Mouse (Mus musculus): ENCODE measurements around the gene Zfp335. TPM values are rescaled to one million over a fixed set of nuclear protein-coding genes. Genes with fewer than 3 reads are reported as not detected.

Gene Zfp335
- polyA plus RNA-seq, 1 experiment from 2014 or later, result 8.8 TPM

- H3K27ac ChIP-seq (ENCODE audit: low read depth, low read length), result no peak overlapping the region
- no peak overlapping the region for H3K4me2 ChIP-seq (replicated peaks; ENCODE audit: low read depth, low read length)
- WGBS, result 28% methylated on average over 13 of the region's 13 CpGs
- H3K9ac ChIP-seq (ENCODE audit: low read depth, low read length), result no peak overlapping the region
- peak; percentile 69 for DNase-seq (ENCODE audit: low spot score)
- H3K4me1 ChIP-seq (replicated peaks; ENCODE audit: control insufficient read depth, insufficient read depth, low read length), result no peaks in the 10 kb centered on the region; the same call in 1 of the 2 replicates
- no peaks in the 10 kb centered on the region for H3K36me3 ChIP-seq (ENCODE audit: control insufficient read depth, insufficient read depth, low read length)
- no peak overlapping the region for H3K4me3 ChIP-seq (ENCODE audit: low read depth, low read length)
- no peak for ATAC-seq (ENCODE audit: low FRiP score)
- peaks cover 50% of the 10 kb centered on the region for H3K27me3 ChIP-seq (ENCODE audit: control insufficient read depth, insufficient read depth, low read length)
- H3K9me3 ChIP-seq (ENCODE audit: control insufficient read depth, low read length), result no peaks in the 10 kb centered on the region
Observed at GRCm38 (mm10) chr2:164950501-164950900, 38.9 kb upstream of the Zfp335 start.

GRCm38 (mm10) chr2:164948962-164949361, 37.4 kb upstream of the Zfp335 start:
- WGBS, result 5% methylated on average over 25 of the region's 25 CpGs
- Histone ChIP-seq H3K36me3 (ENCODE audit: control insufficient read depth, insufficient read depth, low read length) (no peaks in the 10 kb centered on the region), H3K27me3 (ENCODE audit: control insufficient read depth, insufficient read depth, low read length) (peaks cover 50% of the 10 kb centered on the region), H3K27ac (ENCODE audit: low read depth, low read length) (no peak overlapping the region), H3K4me3 (ENCODE audit: low read depth, low read length) (peak overlapping the region; percentile 22), H3K9me3 (ENCODE audit: control insufficient read depth, low read length) (no peaks in the 10 kb centered on the region), H3K9ac (ENCODE audit: low read depth, low read length) (no peak overlapping the region), H3K4me2 (replicated peaks; ENCODE audit: low read depth, low read length) (no peak overlapping the region; the same call in 1 of the 2 replicates), H3K4me1 (replicated peaks; ENCODE audit: control insufficient read depth, insufficient read depth, low read length) (no peaks in the 10 kb centered on the region; the same call in 1 of the 2 replicates)
- DNase-seq (ENCODE audit: low spot score), result no peak
- no peak for ATAC-seq (ENCODE audit: low FRiP score)

- no peaks in the 10 kb centered on the region; the same call in 1 of the 2 replicates for H3K4me1 ChIP-seq (replicated peaks; ENCODE audit: control insufficient read depth, insufficient read depth, low read length)
- 10% methylated on average over 5 of the region's 7 CpGs for WGBS
Observed at GRCm38 (mm10) chr2:164947930-164948329, 36.4 kb upstream of the Zfp335 start.

GRCm38 (mm10) chr2:164947506-164947905, 35.9 kb upstream of the Zfp335 start:
- Histone ChIP-seq H3K4me2 (replicated peaks; ENCODE audit: low read depth, low read length) (no peak overlapping the region), H3K4me3 (ENCODE audit: low read depth, low read length) (no peak overlapping the region), H3K36me3 (ENCODE audit: control insufficient read depth, insufficient read depth, low read length) (no peaks in the 10 kb centered on the region), H3K9ac (ENCODE audit: low read depth, low read length) (no peak overlapping the region), H3K9me3 (ENCODE audit: control insufficient read depth, low read length) (no peaks in the 10 kb centered on the region), H3K4me1 (replicated peaks; ENCODE audit: control insufficient read depth, insufficient read depth, low read length) (no peaks in the 10 kb centered on the region; the same call in 1 of the 2 replicates), H3K27ac (ENCODE audit: low read depth, low read length) (no peak overlapping the region), H3K27me3 (ENCODE audit: control insufficient read depth, insufficient read depth, low read length) (peaks cover 50% of the 10 kb centered on the region)
- ATAC-seq (ENCODE audit: low FRiP score) (no peak), DNase-seq (ENCODE audit: low spot score) (no peak)
- 38% methylated on average over 4 of the region's 4 CpGs for WGBS

More at GRCm38 (mm10) chr2:164947930-164948329, 36.4 kb upstream of the Zfp335 start:
- no peak overlapping the region for H3K4me2 ChIP-seq (replicated peaks; ENCODE audit: low read depth, low read length)
- DNase-seq (ENCODE audit: low spot score) (peak; percentile 21), ATAC-seq (ENCODE audit: low FRiP score) (no peak)
- no peak overlapping the region for H3K4me3 ChIP-seq (ENCODE audit: low read depth, low read length)
- no peak overlapping the region for H3K9ac ChIP-seq (ENCODE audit: low read depth, low read length)
- no peaks in the 10 kb centered on the region for H3K9me3 ChIP-seq (ENCODE audit: control insufficient read depth, low read length)
- H3K36me3 ChIP-seq (ENCODE audit: control insufficient read depth, insufficient read depth, low read length), result no peaks in the 10 kb centered on the region
- H3K27ac ChIP-seq (ENCODE audit: low read depth, low read length), result no peak overlapping the region
- H3K27me3 ChIP-seq (ENCODE audit: control insufficient read depth, insufficient read depth, low read length), result peaks cover 50% of the 10 kb centered on the region

DNA sequence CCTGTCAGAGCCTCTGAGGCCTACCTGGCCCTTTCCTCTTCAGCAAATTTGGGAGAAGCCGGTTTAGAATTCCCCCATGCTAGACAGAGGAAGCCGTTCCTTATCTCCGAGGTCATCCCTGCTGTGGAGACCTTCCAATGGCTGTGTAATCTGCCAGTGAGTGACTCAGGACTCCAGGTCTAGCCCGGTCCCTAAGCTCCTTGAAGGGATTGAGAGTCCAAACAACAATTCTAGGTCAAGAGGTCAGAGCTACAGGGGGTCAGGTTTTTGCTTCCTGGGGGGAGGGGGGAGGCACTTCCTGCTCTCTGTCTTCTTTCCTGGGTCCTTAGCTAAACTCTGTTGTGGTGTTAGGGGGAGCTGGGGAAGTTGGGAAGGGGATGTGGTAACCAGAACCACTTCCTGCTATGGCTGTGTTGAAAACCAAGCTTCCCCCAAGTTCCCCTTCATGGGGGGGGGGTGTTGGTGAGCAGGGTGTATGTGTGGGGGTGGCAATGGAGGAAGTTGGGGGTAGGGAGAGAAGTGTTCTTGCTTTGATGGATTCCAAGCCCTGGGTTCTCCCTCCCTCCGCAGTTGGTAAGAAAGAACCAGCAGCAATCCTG, 31.2 kb upstream of the Zfp335 start:
- no peak overlapping the region for H3K9ac ChIP-seq (ENCODE audit: low read depth, low read length)
- peaks cover 33% of the 10 kb centered on the region for H3K27me3 ChIP-seq (ENCODE audit: control insufficient read depth, insufficient read depth, low read length)
- no peaks in the 10 kb centered on the region for H3K9me3 ChIP-seq (ENCODE audit: control insufficient read depth, low read length)
- no peak overlapping the region for H3K27ac ChIP-seq (ENCODE audit: low read depth, low read length)
- H3K4me3 ChIP-seq (ENCODE audit: low read depth, low read length), result no peak overlapping the region
- H3K4me2 ChIP-seq (replicated peaks; ENCODE audit: low read depth, low read length), result no peak overlapping the region
- ATAC-seq (ENCODE audit: low FRiP score), result no peak
- no peaks in the 10 kb centered on the region for H3K36me3 ChIP-seq (ENCODE audit: control insufficient read depth, insufficient read depth, low read length)
- peaks cover 7% of the 10 kb centered on the region; the same call in 1 of the 2 replicates for H3K4me1 ChIP-seq (replicated peaks; ENCODE audit: control insufficient read depth, insufficient read depth, low read length)
- no peak for DNase-seq (ENCODE audit: low spot score)
- WGBS, result 18% methylated on average over 5 of the region's 5 CpGs

- peaks cover 28% of the 10 kb centered on the region for H3K27me3 ChIP-seq (ENCODE audit: control insufficient read depth, insufficient read depth, low read length)
- no peaks in the 10 kb centered on the region for H3K36me3 ChIP-seq (ENCODE audit: control insufficient read depth, insufficient read depth, low read length)
- H3K4me3 ChIP-seq (ENCODE audit: low read depth, low read length), result no peak within 1 kb of the TSS
- DNase-seq (ENCODE audit: low spot score) (no peak), ATAC-seq (ENCODE audit: low FRiP score) (no peak; the same call in 1 of the 2 replicates)
- H3K4me2 ChIP-seq (replicated peaks; ENCODE audit: low read depth, low read length), result no peak within 1 kb of the TSS
- 23% methylated on average over 10 of the region's 10 CpGs for WGBS
- peaks cover 7% of the 10 kb centered on the region; the same call in 1 of the 2 replicates for H3K4me1 ChIP-seq (replicated peaks; ENCODE audit: control insufficient read depth, insufficient read depth, low read length)
- H3K9me3 ChIP-seq (ENCODE audit: control insufficient read depth, low read length), result no peaks in the 10 kb centered on the region
- no peak within 1 kb of the TSS for H3K9ac ChIP-seq (ENCODE audit: low read depth, low read length)
- H3K27ac ChIP-seq (ENCODE audit: low read depth, low read length), result no peak within 1 kb of the TSS
Observed at GRCm38 (mm10) chr2:164940140-164940830, 28.7 kb upstream of the Zfp335 start, which contains the start of gene Mmp9. Mmp9 (plus strand) TSS chr2:164940780.

GRCm38 (mm10) chr2:164939106-164939505, 27.5 kb upstream of the Zfp335 start:
- peak; percentile 60; the same call in 1 of the 2 replicates for ATAC-seq (ENCODE audit: low FRiP score)
- Histone ChIP-seq H3K9ac (ENCODE audit: low read depth, low read length) (peak overlapping the region; percentile 28), H3K4me2 (replicated peaks; ENCODE audit: low read depth, low read length) (peak overlapping the region; percentile 52), H3K4me1 (replicated peaks; ENCODE audit: control insufficient read depth, insufficient read depth, low read length) (peaks cover 7% of the 10 kb centered on the region; the same call in 1 of the 2 replicates), H3K9me3 (ENCODE audit: control insufficient read depth, low read length) (no peaks in the 10 kb centered on the region), H3K36me3 (ENCODE audit: control insufficient read depth, insufficient read depth, low read length) (no peaks in the 10 kb centered on the region), H3K4me3 (ENCODE audit: low read depth, low read length) (peak overlapping the region; percentile 26), H3K27ac (ENCODE audit: low read depth, low read length) (0 out of 2 replicates have a peak overlapping the region, but pooled peaks have one; percentile 14), H3K27me3 (ENCODE audit: control insufficient read depth, insufficient read depth, low read length) (peaks cover 28% of the 10 kb centered on the region)
- peak; percentile 41 for DNase-seq (ENCODE audit: low spot score)
- 1% methylated on average over 11 of the region's 11 CpGs for WGBS

GRCm38 (mm10) chr2:164938146-164939091, 26.9 kb upstream of the Zfp335 start:
- Histone ChIP-seq H3K4me1 (replicated peaks; ENCODE audit: control insufficient read depth, insufficient read depth, low read length) (peaks cover 7% of the 10 kb centered on the region; the same call in 1 of the 2 replicates), H3K9me3 (ENCODE audit: control insufficient read depth, low read length) (no peaks in the 10 kb centered on the region), H3K4me3 (ENCODE audit: low read depth, low read length) (peak overlapping the region; percentile 26), H3K27me3 (ENCODE audit: control insufficient read depth, insufficient read depth, low read length) (peaks cover 28% of the 10 kb centered on the region), H3K4me2 (replicated peaks; ENCODE audit: low read depth, low read length) (peak overlapping the region; percentile 52), H3K27ac (ENCODE audit: low read depth, low read length) (peak overlapping the region; percentile 14; the same call in 1 of the 2 replicates), H3K36me3 (ENCODE audit: control insufficient read depth, insufficient read depth, low read length) (no peaks in the 10 kb centered on the region), H3K9ac (ENCODE audit: low read depth, low read length) (peak overlapping the region; percentile 33)
- ATAC-seq (ENCODE audit: low FRiP score) (peak; percentile 90), DNase-seq (ENCODE audit: low spot score) (peak; percentile 65)
- WGBS, result 3% methylated on average over 39 of the region's 39 CpGs
